Mouse (Mus musculus) CH12.LX (cell line): ENCODE measurements around the gene Mcemp1.

Experiments
- BHLHE40 ChIP-seq: IDR thresholded peaks from 2 replicates; pipeline ENCODE4 v1.6.1; 2011; ENCODE audit warnings: mild to moderate bottlenecking, low read depth, low read length, improper control_type of control experiment
- CHD1 ChIP-seq: IDR thresholded peaks from 2 replicates; pipeline ENCODE4 v1.6.1; 2012; ENCODE audit warnings: low read depth, low read length, improper control_type of control experiment, inconsistent platforms
- CTCF ChIP-seq, 2 experiments: IDR thresholded peaks in 1 of 2; conservative IDR thresholded peaks in 1 of 2; 2 replicates each; pipeline ENCODE4 v1.5.1; 2011 to 2012; ENCODE audit warnings: low read depth in 2 of 2, low read length in 2 of 2, improper control_type of control experiment in 1 of 2, inconsistent platforms in 1 of 2, mild to moderate bottlenecking in 1 of 2, moderate library complexity in 1 of 2
- E2F4 ChIP-seq: IDR thresholded peaks from 2 replicates; pipeline ENCODE4 v1.6.1; 2011; ENCODE audit warnings: low read depth, low read length, improper control_type of control experiment; ENCODE audit not compliant: insufficient replicate concordance
- GABPA ChIP-seq: IDR thresholded peaks from 2 replicates; pipeline ENCODE4 v1.6.1; 2012; ENCODE audit warnings: low read depth, low read length, improper control_type of control experiment, inconsistent platforms; ENCODE audit not compliant: insufficient replicate concordance
- HCFC1 ChIP-seq: IDR thresholded peaks from 2 replicates; pipeline ENCODE4 v1.6.1; 2012; ENCODE audit warnings: low read depth, mild to moderate bottlenecking, inconsistent platforms, low read length, improper control_type of control experiment
- MXI1 ChIP-seq: IDR thresholded peaks from 2 replicates; pipeline ENCODE4 v1.6.1; 2011; ENCODE audit warnings: mild to moderate bottlenecking, low read depth, low read length, improper control_type of control experiment
- MYC ChIP-seq: IDR thresholded peaks from 2 replicates; pipeline ENCODE4 v1.6.1; 2011; ENCODE audit warnings: low read depth, mild to moderate bottlenecking, improper control_type of control experiment, low read length
- NELFE ChIP-seq: IDR thresholded peaks from 2 replicates; pipeline ENCODE4 v1.6.1; 2011; ENCODE audit warnings: low read depth, low read length, improper control_type of control experiment
- PAX5 ChIP-seq: IDR thresholded peaks from 2 replicates; pipeline ENCODE4 v1.6.1; 2012; ENCODE audit warnings: low read length, inconsistent platforms, mixed read lengths
- POLR2A ChIP-seq: IDR thresholded peaks from 2 replicates; pipeline ENCODE4 v1.6.1; 2011; ENCODE audit warnings: low read depth, mild to moderate bottlenecking, improper control_type of control experiment, low read length
- POLR2AphosphoS2 ChIP-seq: IDR thresholded peaks from 2 replicates; pipeline ENCODE4 v1.6.1; 2011; ENCODE audit warnings: low read depth, low read length, improper control_type of control experiment

DNA sequence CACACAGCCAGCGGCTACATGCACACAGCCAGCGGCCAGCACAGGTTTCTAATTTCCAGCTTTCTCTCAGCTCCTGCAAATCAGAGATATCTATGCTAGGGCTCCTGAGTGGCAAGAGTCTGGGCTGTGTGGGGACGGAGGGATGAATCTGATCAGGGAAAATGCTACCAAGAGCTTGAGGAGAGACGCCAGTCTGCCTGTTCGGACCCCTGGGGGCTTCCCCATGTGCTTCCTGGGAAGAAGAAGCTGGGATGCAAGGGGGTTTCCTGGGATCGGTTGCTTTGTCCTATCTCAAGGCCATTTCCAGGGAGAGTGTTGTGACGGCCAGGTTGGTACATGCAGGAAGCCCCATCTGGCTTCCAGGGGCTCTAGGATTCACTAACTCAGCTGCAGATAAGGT is 42.1 kb downstream of the Mcemp1 start:
- TF ChIP-seq E2F4 (no peak), POLR2AphosphoS2 (no peak), CTCF (conservative IDR thresholded peaks at IDR 0.05 in 1 of 2, IDR thresholded peaks at IDR 0.05 in 1 of 2; ENCODE audit: low read depth in 2 of 2, low read length in 2 of 2) (no peak), PAX5 (no peak), HCFC1 (no peak), BHLHE40 (no peak), NELFE (no peak), MXI1 (no peak), POLR2A (no peak), GABPA (no peak), CHD1 (no peak), MYC (no peak)
